Mouse (Mus musculus) midbrain, embryonic 15.5 days (tissue): ENCODE measurements around the gene A630076J17Rik. TPM values are rescaled to one million over a fixed set of nuclear protein-coding genes. Genes with fewer than 3 reads are reported as not detected.
A peak's percentile ranks its signal among the peaks of the same experiment; 100 is the strongest.

Experiments
- ATAC-seq: fragments of 200-750 bp; cut with Nextera tagmentation; replicated peaks from 2 replicates; pipeline ENCODE4 v1.8.0; 2017; ENCODE audit warnings: moderate TSS enrichment
- H3K27ac ChIP-seq: fragments of 300-500 bp; sonication (generic); 2 replicates; pipeline ENCODE4 v1.5.1; 2015; ENCODE audit warnings: mild to moderate bottlenecking, inconsistent platforms
- H3K27me3 ChIP-seq: fragments of 300-500 bp; sonication (generic); replicated peaks from 2 replicates; pipeline ENCODE4 v1.6.1; 2015; ENCODE audit warnings: inconsistent platforms
- H3K36me3 ChIP-seq: fragments of 300-500 bp; sonication (generic); replicated peaks from 2 replicates; pipeline ENCODE4 v1.6.1; 2015; ENCODE audit warnings: inconsistent platforms
- H3K4me1 ChIP-seq: fragments of 300-500 bp; sonication (generic); 2 replicates; pipeline ENCODE4 v1.6.1; 2015; ENCODE audit warnings: inconsistent platforms
- H3K4me2 ChIP-seq: fragments of 300-500 bp; sonication (generic); 2 replicates; pipeline ENCODE4 v1.6.1; 2015; ENCODE audit warnings: inconsistent platforms, mild to moderate bottlenecking, moderate library complexity
- H3K4me3 ChIP-seq: fragments of 300-500 bp; sonication (generic); 2 replicates; pipeline ENCODE4 v1.5.1; 2015; ENCODE audit warnings: mild to moderate bottlenecking, inconsistent platforms
- H3K9ac ChIP-seq: fragments of 300-500 bp; sonication (generic); 2 replicates; pipeline ENCODE4 v1.6.1; 2015; ENCODE audit warnings: mild to moderate bottlenecking, inconsistent platforms
- H3K9me3 ChIP-seq: fragments of 300-500 bp; sonication (generic); 2 replicates; pipeline ENCODE4 v1.6.1; 2016; ENCODE audit warnings: inconsistent platforms
- WGBS: fragments of 180-500 bp; shearing (Covaris S2); methylation state at CpG from one replicate; pipeline ENCODE4 v1.1.7; 2015; ENCODE audit warnings: mixed read lengths; 5-methylcytosine and 5-hydroxymethylcytosine counted together
- polyA plus RNA-seq: library from polyadenylated mRNA; unstranded; fragments of >200 nt; fragmentation: Nextera tagmentation; extraction: Ambion mirVana; gene quantifications from 2 replicates; pipeline ENCODE4 v1.2.1, GENCODE M21; 2015

The A630076J17Rik gene
- polyA plus RNA-seq, 1 experiment from 2014 or later: not detected

GRCm38 (mm10) chr3:107207625-107208253, 22.7 kb upstream of the A630076J17Rik start:
- Histone ChIP-seq H3K4me3 (no peak overlapping the region), H3K9ac (no peak overlapping the region), H3K9me3 (no peaks in the 10 kb centered on the region), H3K4me1 (peaks cover 18% of the 10 kb centered on the region), H3K36me3 (no peaks in the 10 kb centered on the region), H3K27me3 (no peaks in the 10 kb centered on the region), H3K4me2 (no peak overlapping the region), H3K27ac (peak overlapping the region; percentile 69)
- 67% methylated on average over 7 of the region's 7 CpGs for WGBS
- peak; percentile 59 for ATAC-seq

- Histone ChIP-seq H3K9me3 (no peaks in the 10 kb centered on the region), H3K4me1 (no peaks in the 10 kb centered on the region), H3K27me3 (no peaks in the 10 kb centered on the region), H3K4me2 (no peak overlapping the region), H3K36me3 (no peaks in the 10 kb centered on the region), H3K27ac (no peak overlapping the region), H3K4me3 (no peak overlapping the region), H3K9ac (no peak overlapping the region)
- WGBS: 91% methylated on average over 5 of the region's 5 CpGs
- ATAC-seq: no peak
Observed at GRCm38 (mm10) chr3:107214606-107215005, 15.8 kb upstream of the A630076J17Rik start.

- H3K27me3 ChIP-seq: no peaks in the 10 kb centered on the region
- WGBS: 64% methylated on average over 8 of the region's 8 CpGs
- no peak overlapping the region for H3K4me2 ChIP-seq
- no peak overlapping the region for H3K4me3 ChIP-seq
- no peaks in the 10 kb centered on the region for H3K9me3 ChIP-seq
- H3K36me3 ChIP-seq: no peaks in the 10 kb centered on the region
- no peak overlapping the region for H3K9ac ChIP-seq
- H3K4me1 ChIP-seq: no peaks in the 10 kb centered on the region
- no peak overlapping the region for H3K27ac ChIP-seq
- no peak for ATAC-seq
Observed at GRCm38 (mm10) chr3:107216400-107217100, 13.9 kb upstream of the A630076J17Rik start.

GRCm38 (mm10) chr3:107217101-107217480, 13.3 kb upstream of the A630076J17Rik start:
- Histone ChIP-seq H3K4me3 (no peak overlapping the region), H3K9ac (no peak overlapping the region), H3K27ac (no peak overlapping the region), H3K9me3 (no peaks in the 10 kb centered on the region), H3K36me3 (no peaks in the 10 kb centered on the region), H3K27me3 (no peaks in the 10 kb centered on the region), H3K4me2 (no peak overlapping the region), H3K4me1 (no peaks in the 10 kb centered on the region)
- ATAC-seq: no peak
- WGBS: 87% methylated on average over 3 of the region's 3 CpGs

GRCm38 (mm10) chr3:107218572-107218971, 11.8 kb upstream of the A630076J17Rik start:
- H3K4me1 ChIP-seq: no peaks in the 10 kb centered on the region
- no peaks in the 10 kb centered on the region for H3K27me3 ChIP-seq
- no peak for ATAC-seq
- H3K27ac ChIP-seq: no peak overlapping the region
- H3K9me3 ChIP-seq: no peaks in the 10 kb centered on the region
- no peak overlapping the region for H3K4me3 ChIP-seq
- 94% methylated on average over 7 of the region's 7 CpGs for WGBS
- H3K36me3 ChIP-seq: no peaks in the 10 kb centered on the region
- no peak overlapping the region for H3K4me2 ChIP-seq
- no peak overlapping the region for H3K9ac ChIP-seq

GRCm38 (mm10) chr3:107221608-107222007, 8.8 kb upstream of the A630076J17Rik start, which contains the start of gene Cym:
TSS of gene Cym (minus strand) at chr3:107221732.
- no peaks in the 10 kb centered on the region for H3K4me1 ChIP-seq
- H3K9ac ChIP-seq: no peak within 1 kb of the TSS
- H3K9me3 ChIP-seq: no peaks in the 10 kb centered on the region
- no peak within 1 kb of the TSS for H3K4me2 ChIP-seq
- 89% methylated on average over 10 of the region's 10 CpGs for WGBS
- no peaks in the 10 kb centered on the region for H3K36me3 ChIP-seq
- no peak for ATAC-seq
- no peak within 1 kb of the TSS for H3K4me3 ChIP-seq
- H3K27ac ChIP-seq: no peak within 1 kb of the TSS
- no peaks in the 10 kb centered on the region for H3K27me3 ChIP-seq

GRCm38 (mm10) chr3:107223230-107223629, 7.2 kb upstream of the A630076J17Rik start:
- Histone ChIP-seq H3K36me3 (no peaks in the 10 kb centered on the region), H3K27ac (no peak overlapping the region), H3K4me1 (no peaks in the 10 kb centered on the region), H3K4me2 (no peak overlapping the region), H3K27me3 (no peaks in the 10 kb centered on the region), H3K9me3 (no peaks in the 10 kb centered on the region), H3K9ac (no peak overlapping the region), H3K4me3 (no peak overlapping the region)
- 81% methylated on average over 1 of the region's 1 CpGs for WGBS
- ATAC-seq: no peak

- Histone ChIP-seq H3K4me2 (no peak overlapping the region), H3K9ac (no peak overlapping the region), H3K4me3 (no peak overlapping the region), H3K27ac (no peak overlapping the region), H3K36me3 (no peaks in the 10 kb centered on the region), H3K4me1 (no peaks in the 10 kb centered on the region), H3K27me3 (no peaks in the 10 kb centered on the region), H3K9me3 (no peaks in the 10 kb centered on the region)
- 87% methylated on average over 5 of the region's 5 CpGs for WGBS
- ATAC-seq: no peak
Observed at GRCm38 (mm10) chr3:107225820-107226219, 4.6 kb upstream of the A630076J17Rik start.

- Histone ChIP-seq H3K4me1 (0 out of 2 replicates have a peak, but pooled peaks cover 4% of the 10 kb centered on the region), H3K36me3 (no peaks in the 10 kb centered on the region), H3K4me3 (no peak overlapping the region), H3K9ac (no peak overlapping the region), H3K27me3 (no peaks in the 10 kb centered on the region), H3K9me3 (no peaks in the 10 kb centered on the region), H3K27ac (no peak overlapping the region), H3K4me2 (no peak overlapping the region)
- 78% methylated on average over 5 of the region's 5 CpGs for WGBS
- no peak for ATAC-seq
Observed at GRCm38 (mm10) chr3:107229221-107229620, 1.2 kb upstream of the A630076J17Rik start.

GRCm38 (mm10) chr3:107229822-107230221, 592 bp upstream of the A630076J17Rik start:
- Histone ChIP-seq H3K4me2 (no peak overlapping the region), H3K9ac (no peak overlapping the region), H3K27me3 (no peaks in the 10 kb centered on the region), H3K4me1 (0 out of 2 replicates have a peak, but pooled peaks cover 4% of the 10 kb centered on the region), H3K4me3 (no peak overlapping the region), H3K36me3 (no peaks in the 10 kb centered on the region), H3K9me3 (no peaks in the 10 kb centered on the region), H3K27ac (no peak overlapping the region)
- 78% methylated on average over 5 of the region's 5 CpGs for WGBS
- ATAC-seq: no peak

- no peak overlapping the region for H3K4me3 ChIP-seq
- no peak for ATAC-seq
Observed at GRCm38 (mm10) chr3:107231202-107231601, 788 bp downstream of the A630076J17Rik start.

GRCm38 (mm10) chr3:107233351-107233813, 3.0 kb downstream of the A630076J17Rik start:
- H3K4me2 ChIP-seq: peak overlapping the region; percentile 27; the same call in 1 of the 2 replicates
- H3K4me1 ChIP-seq: 0 out of 2 replicates have a peak, but pooled peaks cover 4% of the 10 kb centered on the region
- H3K9me3 ChIP-seq: no peaks in the 10 kb centered on the region
- H3K27ac ChIP-seq: no peak overlapping the region
- H3K4me3 ChIP-seq: no peak overlapping the region
- ATAC-seq: peak; percentile 65
- H3K36me3 ChIP-seq: no peaks in the 10 kb centered on the region
- WGBS: 7% methylated on average over 11 of the region's 11 CpGs
- H3K27me3 ChIP-seq: no peaks in the 10 kb centered on the region
- H3K9ac ChIP-seq: no peak overlapping the region

More at GRCm38 (mm10) chr3:107231202-107231601, 788 bp downstream of the A630076J17Rik start:
- Histone ChIP-seq H3K9ac (no peak overlapping the region), H3K27ac (no peak overlapping the region), H3K4me2 (no peak overlapping the region), H3K36me3 (no peaks in the 10 kb centered on the region), H3K4me1 (0 out of 2 replicates have a peak, but pooled peaks cover 4% of the 10 kb centered on the region), H3K9me3 (no peaks in the 10 kb centered on the region), H3K27me3 (no peaks in the 10 kb centered on the region)
- WGBS: 70% methylated on average over 4 of the region's 4 CpGs
